Mouse (Mus musculus): Measurements from ENCODE around the gene Olfr1367. TPM values are rescaled to one million over a fixed set of nuclear protein-coding genes. Genes with fewer than 3 reads are reported as not detected.
A peak's percentile ranks its signal among the peaks of the same experiment; 100 is the strongest.

Gene Olfr1367
- polyA plus RNA-seq, 1 experiment: not detected

DNA sequence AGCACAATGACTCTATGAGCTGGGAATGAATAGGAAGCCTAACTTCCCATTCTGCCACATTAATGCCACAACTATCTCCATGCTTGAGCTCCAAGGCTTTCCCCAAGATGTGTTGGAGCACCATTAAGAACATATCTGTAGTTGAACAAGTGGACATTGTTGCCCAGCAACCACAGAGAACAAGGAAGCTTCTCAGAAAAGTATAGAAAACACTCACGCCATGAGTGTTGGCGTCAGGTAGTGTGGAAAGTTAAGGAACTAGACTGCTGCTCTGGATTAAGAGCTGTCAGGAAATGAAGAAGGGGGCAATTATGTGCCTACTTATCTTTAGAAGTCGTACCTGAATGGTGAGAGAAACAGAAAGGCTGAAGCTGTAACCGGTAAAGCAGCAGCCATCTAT is 32.8 kb upstream of the Olfr1367 start:
- no peak for TF ChIP-seq EP300 (IDR thresholded peaks at IDR 0.05; ENCODE audit: insufficient read depth, low read depth, low read length)
- TF ChIP-seq CTCF (IDR thresholded peaks at IDR 0.05; ENCODE audit: low read depth, low read length): no peak
- TF ChIP-seq POLR2A (IDR thresholded peaks at IDR 0.05; ENCODE audit: insufficient read depth, low read length): no peak
- H3K4me1 ChIP-seq (ENCODE audit: control insufficient read depth, insufficient read depth, low read length): peaks cover 3% of the 10 kb centered on the region
- no peak overlapping the region for H3K9ac ChIP-seq (ENCODE audit: low read depth, poor library complexity, severe bottlenecking)
- no peaks in the 10 kb centered on the region for H3K27me3 ChIP-seq (ENCODE audit: control insufficient read depth, insufficient read depth, low read length, poor library complexity, severe bottlenecking)
- H3K9me3 ChIP-seq (replicated peaks; ENCODE audit: control insufficient read depth, insufficient read depth, low read length, poor library complexity, severe bottlenecking): no peaks in the 10 kb centered on the region
- no peaks in the 10 kb centered on the region for H3K36me3 ChIP-seq (ENCODE audit: control insufficient read depth, insufficient read depth, low read length, poor library complexity, severe bottlenecking)
- H3K27ac ChIP-seq (ENCODE audit: insufficient read depth, low read length): no peak overlapping the region
- no peak overlapping the region for H3K4me3 ChIP-seq (ENCODE audit: low read depth, low read length)

GRCm38 (mm10) chr13:21320262-21320661 is 26.4 kb upstream of the Olfr1367 start:
- Histone ChIP-seq H3K27me3 (ENCODE audit: control insufficient read depth, insufficient read depth, low read length, poor library complexity, severe bottlenecking) (no peaks in the 10 kb centered on the region; the same call in 1 of the 2 replicates), H3K36me3 (ENCODE audit: control insufficient read depth, insufficient read depth, low read length, poor library complexity, severe bottlenecking) (no peaks in the 10 kb centered on the region), H3K4me1 (ENCODE audit: control insufficient read depth, insufficient read depth, low read length) (no peaks in the 10 kb centered on the region), H3K4me3 (ENCODE audit: low read depth, low read length) (no peak overlapping the region), H3K27ac (ENCODE audit: insufficient read depth, low read length) (no peak overlapping the region), H3K9me3 (replicated peaks; ENCODE audit: control insufficient read depth, insufficient read depth, low read length, poor library complexity, severe bottlenecking) (no peaks in the 10 kb centered on the region), H3K9ac (ENCODE audit: low read depth, poor library complexity, severe bottlenecking) (no peak overlapping the region)
- TF ChIP-seq CTCF (IDR thresholded peaks at IDR 0.05; ENCODE audit: low read depth, low read length) (no peak), POLR2A (IDR thresholded peaks at IDR 0.05; ENCODE audit: insufficient read depth, low read length) (no peak)

GRCm38 (mm10) chr13:21321890-21322494 is 24.7 kb upstream of the Olfr1367 start:
- H3K9me3 ChIP-seq (replicated peaks; ENCODE audit: control insufficient read depth, insufficient read depth, low read length, poor library complexity, severe bottlenecking): no peaks in the 10 kb centered on the region
- H3K36me3 ChIP-seq (ENCODE audit: control insufficient read depth, insufficient read depth, low read length, poor library complexity, severe bottlenecking): no peaks in the 10 kb centered on the region
- H3K4me3 ChIP-seq (ENCODE audit: low read depth, low read length): peak overlapping the region; percentile 78
- no peaks in the 10 kb centered on the region for H3K4me1 ChIP-seq (ENCODE audit: control insufficient read depth, insufficient read depth, low read length)
- H3K27ac ChIP-seq (ENCODE audit: insufficient read depth, low read length): no peak overlapping the region
- no peaks in the 10 kb centered on the region; the same call in 1 of the 2 replicates for H3K27me3 ChIP-seq (ENCODE audit: control insufficient read depth, insufficient read depth, low read length, poor library complexity, severe bottlenecking)
- peak overlapping the region; percentile 33 for H3K9ac ChIP-seq (ENCODE audit: low read depth, poor library complexity, severe bottlenecking)
- TF ChIP-seq CTCF (IDR thresholded peaks at IDR 0.05; ENCODE audit: low read depth, low read length) (no peak), POLR2A (IDR thresholded peaks at IDR 0.05; ENCODE audit: insufficient read depth, low read length) (no peak), EP300 (IDR thresholded peaks at IDR 0.05; ENCODE audit: insufficient read depth, low read depth, low read length) (no peak)

DNA sequence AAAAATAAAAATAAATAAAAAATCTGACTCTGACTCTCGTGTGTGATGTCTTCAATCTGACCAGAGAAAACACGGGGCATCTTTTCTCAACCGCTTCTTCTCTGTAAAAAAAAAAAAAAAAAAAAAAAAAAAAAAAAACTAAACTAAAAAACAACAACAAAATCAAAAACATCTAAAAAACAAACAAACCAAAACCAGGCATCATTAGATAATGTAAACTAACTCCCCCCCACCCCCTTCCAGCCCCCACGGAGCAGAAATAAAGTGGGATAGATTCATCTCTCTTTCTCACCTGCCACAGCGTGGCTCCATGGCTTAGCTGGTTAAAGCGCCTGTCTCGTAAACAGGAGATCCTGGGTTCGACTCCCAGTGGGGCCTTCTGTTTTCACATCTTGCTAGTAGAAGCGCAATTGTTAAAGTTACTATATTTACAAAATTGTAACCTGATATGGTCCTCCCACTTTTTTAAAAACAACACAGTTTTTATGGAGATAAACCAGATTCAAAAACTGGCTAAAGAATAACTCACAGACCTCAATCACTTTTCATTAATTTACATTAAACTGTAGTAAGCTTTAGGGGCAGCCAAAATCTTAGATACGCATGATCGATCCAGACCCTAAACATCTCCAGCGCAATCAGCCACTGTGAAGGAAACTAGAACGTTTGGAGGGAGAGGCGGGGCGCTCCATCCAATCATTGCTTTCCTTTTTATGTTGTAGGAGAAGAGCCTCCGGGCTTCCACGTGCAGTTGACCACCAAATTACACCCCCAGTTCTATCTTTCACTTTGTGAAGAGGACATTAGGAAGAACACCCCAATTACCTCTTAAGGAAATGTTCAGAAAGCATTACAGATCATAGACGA is 24.0 kb upstream of the Olfr1367 start:
- Histone ChIP-seq H3K9ac (ENCODE audit: low read depth, poor library complexity, severe bottlenecking) (peak overlapping the region; percentile 61; the same call in 1 of the 2 replicates), H3K4me1 (ENCODE audit: control insufficient read depth, insufficient read depth, low read length) (no peaks in the 10 kb centered on the region), H3K27me3 (ENCODE audit: control insufficient read depth, insufficient read depth, low read length, poor library complexity, severe bottlenecking) (no peaks in the 10 kb centered on the region; the same call in 1 of the 2 replicates), H3K27ac (ENCODE audit: insufficient read depth, low read length) (no peak overlapping the region), H3K4me3 (ENCODE audit: low read depth, low read length) (peak overlapping the region; percentile 54), H3K36me3 (ENCODE audit: control insufficient read depth, insufficient read depth, low read length, poor library complexity, severe bottlenecking) (no peaks in the 10 kb centered on the region), H3K9me3 (replicated peaks; ENCODE audit: control insufficient read depth, insufficient read depth, low read length, poor library complexity, severe bottlenecking) (no peaks in the 10 kb centered on the region)
- no peak for TF ChIP-seq CTCF (IDR thresholded peaks at IDR 0.05; ENCODE audit: low read depth, low read length)
- TF ChIP-seq EP300 (IDR thresholded peaks at IDR 0.05; ENCODE audit: insufficient read depth, low read depth, low read length): no peak
- TF ChIP-seq POLR2A (IDR thresholded peaks at IDR 0.05; ENCODE audit: insufficient read depth, low read length): no peak

DNA sequence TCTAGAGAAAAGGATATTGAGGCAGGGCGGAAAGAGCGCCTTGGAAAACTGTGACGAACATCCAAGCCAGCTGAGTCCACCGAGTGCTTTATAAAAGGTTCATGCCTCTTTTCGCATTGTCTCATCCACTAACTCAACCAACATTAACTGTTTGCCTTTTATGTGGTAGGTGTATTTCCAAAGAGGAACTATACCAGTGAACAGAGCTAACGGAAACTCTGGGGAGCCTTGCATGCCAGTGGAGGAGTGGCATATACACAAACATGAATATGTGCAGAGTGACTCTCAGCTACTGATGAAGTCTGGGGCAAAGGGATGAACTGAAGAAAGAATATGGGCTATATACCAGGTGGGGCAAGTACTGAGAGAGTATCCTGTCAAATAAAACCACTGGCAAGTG is 23.3 kb upstream of the Olfr1367 start:
- Histone ChIP-seq H3K27me3 (ENCODE audit: control insufficient read depth, insufficient read depth, low read length, poor library complexity, severe bottlenecking) (no peaks in the 10 kb centered on the region; the same call in 1 of the 2 replicates), H3K4me1 (ENCODE audit: control insufficient read depth, insufficient read depth, low read length) (no peaks in the 10 kb centered on the region), H3K9ac (ENCODE audit: low read depth, poor library complexity, severe bottlenecking) (peak overlapping the region; percentile 61; the same call in 1 of the 2 replicates), H3K4me3 (ENCODE audit: low read depth, low read length) (no peak overlapping the region), H3K9me3 (replicated peaks; ENCODE audit: control insufficient read depth, insufficient read depth, low read length, poor library complexity, severe bottlenecking) (no peaks in the 10 kb centered on the region), H3K27ac (ENCODE audit: insufficient read depth, low read length) (no peak overlapping the region), H3K36me3 (ENCODE audit: control insufficient read depth, insufficient read depth, low read length, poor library complexity, severe bottlenecking) (no peaks in the 10 kb centered on the region)
- TF ChIP-seq POLR2A (IDR thresholded peaks at IDR 0.05; ENCODE audit: insufficient read depth, low read length) (no peak), CTCF (IDR thresholded peaks at IDR 0.05; ENCODE audit: low read depth, low read length) (no peak), EP300 (IDR thresholded peaks at IDR 0.05; ENCODE audit: insufficient read depth, low read depth, low read length) (no peak)

- Histone ChIP-seq H3K4me3 (ENCODE audit: low read depth, low read length) (no peak overlapping the region), H3K27me3 (ENCODE audit: control insufficient read depth, insufficient read depth, low read length, poor library complexity, severe bottlenecking) (no peaks in the 10 kb centered on the region; the same call in 1 of the 2 replicates), H3K36me3 (ENCODE audit: control insufficient read depth, insufficient read depth, low read length, poor library complexity, severe bottlenecking) (no peaks in the 10 kb centered on the region), H3K9ac (ENCODE audit: low read depth, poor library complexity, severe bottlenecking) (peak overlapping the region; percentile 59; the same call in 1 of the 2 replicates), H3K9me3 (replicated peaks; ENCODE audit: control insufficient read depth, insufficient read depth, low read length, poor library complexity, severe bottlenecking) (no peaks in the 10 kb centered on the region), H3K4me1 (ENCODE audit: control insufficient read depth, insufficient read depth, low read length) (no peaks in the 10 kb centered on the region), H3K27ac (ENCODE audit: insufficient read depth, low read length) (no peak overlapping the region)
- peak; percentile 9 for TF ChIP-seq CTCF (IDR thresholded peaks at IDR 0.05; ENCODE audit: low read depth, low read length)
- no peak for TF ChIP-seq POLR2A (IDR thresholded peaks at IDR 0.05; ENCODE audit: insufficient read depth, low read length)
- TF ChIP-seq EP300 (IDR thresholded peaks at IDR 0.05; ENCODE audit: insufficient read depth, low read depth, low read length): no peak
Measured at GRCm38 (mm10) chr13:21326191-21326590, 20.5 kb upstream of the Olfr1367 start.

All from ES-Bruce4 (cell line).